Mouse (Mus musculus): ENCODE results near the gene Slc30a2. TPM values are rescaled to one million over a fixed set of nuclear protein-coding genes. Genes with fewer than 3 reads are reported as not detected.

Slc30a2 gene
- polyA plus RNA-seq, 1 experiment from 2014 or later: not detected

- H3K27ac ChIP-seq (ENCODE audit: low read depth, low read length): no peak overlapping the region
- no peak overlapping the region for H3K4me2 ChIP-seq
- H3K4me1 ChIP-seq (replicated peaks; ENCODE audit: control insufficient read depth, insufficient read depth, low read length): peaks cover 7% of the 10 kb centered on the region; the same call in 1 of the 2 replicates
- no peaks in the 10 kb centered on the region for H3K27me3 ChIP-seq (replicated peaks; ENCODE audit: control insufficient read depth, insufficient read depth, low read length)
- no peak overlapping the region for H3K4me3 ChIP-seq (ENCODE audit: low read depth, low read length)
- DNase-seq (ENCODE audit: low spot score): no peak
- WGBS: 23% methylated on average over 12 of the region's 12 CpGs
- no peak overlapping the region for H3K9ac ChIP-seq (ENCODE audit: low read depth, low read length)
- ATAC-seq (replicated peaks; ENCODE audit: low FRiP score): no peak
- H3K36me3 ChIP-seq (ENCODE audit: control insufficient read depth, insufficient read depth, low read length): no peaks in the 10 kb centered on the region
- peaks cover 2% of the 10 kb centered on the region; the same call in 1 of the 2 replicates for H3K9me3 ChIP-seq (ENCODE audit: control insufficient read depth, low read length)
Measured at GRCm38 (mm10) chr4:134393026-134393425, 50.0 kb downstream of the Slc30a2 start.

- H3K9me3 ChIP-seq (ENCODE audit: control insufficient read depth, low read length): peaks cover 2% of the 10 kb centered on the region; the same call in 1 of the 2 replicates
- 78% methylated on average over 7 of the region's 7 CpGs for WGBS
- no peak for DNase-seq (ENCODE audit: low spot score)
Measured at GRCm38 (mm10) chr4:134395142-134395541, 52.2 kb downstream of the Slc30a2 start.

DNA sequence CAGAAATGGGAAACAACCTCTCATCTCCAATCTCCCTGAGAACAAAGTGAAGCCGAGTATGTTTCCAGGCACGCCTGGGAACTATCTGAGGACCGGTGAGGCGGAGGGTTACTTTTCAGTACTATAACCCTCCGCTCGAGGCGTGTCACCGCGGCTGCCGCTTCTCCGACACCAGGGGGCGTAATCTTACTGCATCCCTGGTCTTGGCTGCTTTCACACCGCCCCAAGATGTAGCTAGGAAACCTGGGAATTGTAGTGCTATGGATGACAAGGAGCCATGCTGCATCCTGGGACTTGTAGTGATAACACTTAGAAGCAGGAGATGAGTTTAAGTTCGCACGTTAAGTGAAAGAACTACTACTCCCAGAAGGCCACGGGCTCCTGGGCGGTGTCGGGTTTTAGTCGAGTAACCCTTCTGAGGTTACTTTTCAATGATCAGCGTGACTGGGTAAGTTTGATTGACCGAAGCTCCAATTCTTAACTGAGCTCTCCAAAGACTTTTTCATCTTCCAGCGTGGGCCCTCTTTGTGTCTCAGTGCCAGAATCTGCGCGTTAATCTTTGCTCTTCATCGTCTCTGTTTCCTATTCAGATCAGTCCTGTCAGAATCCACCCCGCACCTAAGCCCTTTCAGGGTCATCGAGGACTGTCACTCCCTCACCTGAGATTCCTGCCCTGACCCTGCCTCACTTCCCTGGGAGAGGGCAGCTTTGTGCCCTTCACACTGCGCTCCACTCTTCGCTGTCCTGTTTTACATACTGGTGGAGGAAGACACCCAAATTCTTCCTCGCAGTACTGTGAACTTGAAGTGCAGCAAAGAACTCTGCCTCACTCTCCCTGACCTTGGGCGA lies 53.2 kb downstream of the Slc30a2 start, which contains the start of gene Pafah2:
Gene Pafah2 (plus strand): TSS at position 344 of the 849 bp plus-strand sequence.
- Histone ChIP-seq H3K9me3 (ENCODE audit: control insufficient read depth, low read length) (peaks cover 2% of the 10 kb centered on the region; the same call in 1 of the 2 replicates), H3K4me2 (peak within 1 kb of the TSS; percentile 89), H3K4me3 (ENCODE audit: low read depth, low read length) (peak within 1 kb of the TSS; percentile 55), H3K27me3 (replicated peaks; ENCODE audit: control insufficient read depth, insufficient read depth, low read length) (no peaks in the 10 kb centered on the region), H3K36me3 (ENCODE audit: control insufficient read depth, insufficient read depth, low read length) (no peaks in the 10 kb centered on the region), H3K4me1 (replicated peaks; ENCODE audit: control insufficient read depth, insufficient read depth, low read length) (peaks cover 13% of the 10 kb centered on the region), H3K27ac (ENCODE audit: low read depth, low read length) (0 out of 2 replicates have a peak within 1 kb of the TSS, but pooled peaks have one; percentile 34), H3K9ac (ENCODE audit: low read depth, low read length) (peak within 1 kb of the TSS; percentile 63)
- WGBS: 1% methylated on average over 31 of the region's 31 CpGs
- peak; percentile 95 for ATAC-seq (replicated peaks; ENCODE audit: low FRiP score)
- peak; percentile 84 for DNase-seq (ENCODE audit: low spot score)

More at GRCm38 (mm10) chr4:134395142-134395541, 52.2 kb downstream of the Slc30a2 start:
- no peak for ATAC-seq (replicated peaks; ENCODE audit: low FRiP score)
- Histone ChIP-seq H3K9ac (ENCODE audit: low read depth, low read length) (no peak overlapping the region), H3K27ac (ENCODE audit: low read depth, low read length) (no peak overlapping the region), H3K27me3 (replicated peaks; ENCODE audit: control insufficient read depth, insufficient read depth, low read length) (no peaks in the 10 kb centered on the region), H3K4me3 (ENCODE audit: low read depth, low read length) (no peak overlapping the region), H3K36me3 (ENCODE audit: control insufficient read depth, insufficient read depth, low read length) (no peaks in the 10 kb centered on the region), H3K4me1 (replicated peaks; ENCODE audit: control insufficient read depth, insufficient read depth, low read length) (peaks cover 7% of the 10 kb centered on the region; the same call in 1 of the 2 replicates), H3K4me2 (no peak overlapping the region)

GRCm38 (mm10) chr4:134397121-134397520 lies 54.1 kb downstream of the Slc30a2 start:
- Histone ChIP-seq H3K4me3 (ENCODE audit: low read depth, low read length) (peak overlapping the region; percentile 55), H3K4me1 (replicated peaks; ENCODE audit: control insufficient read depth, insufficient read depth, low read length) (peaks cover 19% of the 10 kb centered on the region), H3K9ac (ENCODE audit: low read depth, low read length) (no peak overlapping the region), H3K9me3 (ENCODE audit: control insufficient read depth, low read length) (no peaks in the 10 kb centered on the region), H3K36me3 (ENCODE audit: control insufficient read depth, insufficient read depth, low read length) (no peaks in the 10 kb centered on the region), H3K4me2 (peak overlapping the region; percentile 89), H3K27me3 (replicated peaks; ENCODE audit: control insufficient read depth, insufficient read depth, low read length) (no peaks in the 10 kb centered on the region), H3K27ac (ENCODE audit: low read depth, low read length) (0 out of 2 replicates have a peak overlapping the region, but pooled peaks have one; percentile 34)
- no peak for DNase-seq (ENCODE audit: low spot score)
- WGBS: 26% methylated on average over 7 of the region's 7 CpGs
- ATAC-seq (replicated peaks; ENCODE audit: low FRiP score): no peak

DNA sequence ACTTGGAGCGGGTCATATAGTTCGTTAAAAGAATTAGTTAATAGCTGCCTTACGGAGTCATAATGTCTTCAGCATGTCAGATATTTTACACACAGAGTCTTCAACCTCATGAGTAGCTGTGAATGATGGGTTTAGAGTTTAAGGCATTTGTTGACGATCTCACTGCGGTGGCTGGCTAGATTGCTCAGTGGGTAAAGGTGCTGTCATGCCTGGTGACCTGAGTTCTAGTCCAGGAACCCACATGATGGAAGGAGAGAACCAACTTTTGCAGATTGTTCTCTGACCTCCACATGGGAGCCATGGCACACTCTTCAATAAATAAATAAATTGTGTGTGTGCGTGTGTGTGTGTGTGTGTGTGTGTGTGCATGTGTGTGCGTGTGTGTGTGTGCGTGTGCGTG lies 54.8 kb downstream of the Slc30a2 start:
- WGBS: 87% methylated on average over 9 of the region's 9 CpGs
- peak overlapping the region; percentile 89 for H3K4me2 ChIP-seq
- no peaks in the 10 kb centered on the region for H3K9me3 ChIP-seq (ENCODE audit: control insufficient read depth, low read length)
- no peaks in the 10 kb centered on the region for H3K27me3 ChIP-seq (replicated peaks; ENCODE audit: control insufficient read depth, insufficient read depth, low read length)
- H3K36me3 ChIP-seq (ENCODE audit: control insufficient read depth, insufficient read depth, low read length): no peaks in the 10 kb centered on the region
- no peak overlapping the region for H3K27ac ChIP-seq (ENCODE audit: low read depth, low read length)
- H3K4me3 ChIP-seq (ENCODE audit: low read depth, low read length): no peak overlapping the region
- DNase-seq (ENCODE audit: low spot score) (no peak), ATAC-seq (replicated peaks; ENCODE audit: low FRiP score) (no peak)
- H3K9ac ChIP-seq (ENCODE audit: low read depth, low read length): no peak overlapping the region
- H3K4me1 ChIP-seq (replicated peaks; ENCODE audit: control insufficient read depth, insufficient read depth, low read length): peaks cover 24% of the 10 kb centered on the region

DNA sequence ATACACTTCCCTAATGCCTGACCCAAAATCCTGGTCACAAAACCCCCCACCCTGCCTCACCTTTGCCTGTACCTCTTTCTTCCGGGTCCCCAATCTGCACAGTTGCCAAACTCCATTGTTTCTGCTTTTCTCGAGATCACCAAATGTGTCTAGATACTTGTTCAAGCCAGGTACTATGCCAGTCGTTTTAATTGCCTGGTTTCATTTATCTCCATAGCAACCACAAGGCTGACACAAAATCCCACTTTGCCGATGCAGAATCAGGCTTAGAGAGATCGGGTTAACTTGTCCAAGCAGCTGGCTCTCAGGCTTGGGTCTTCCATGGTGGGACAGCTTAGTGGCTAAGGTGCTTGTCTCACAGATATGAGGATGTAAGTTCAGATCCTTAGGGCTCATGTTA lies 57.2 kb downstream of the Slc30a2 start:
- Histone ChIP-seq H3K27ac (ENCODE audit: low read depth, low read length) (no peak overlapping the region), H3K4me3 (ENCODE audit: low read depth, low read length) (no peak overlapping the region), H3K4me1 (replicated peaks; ENCODE audit: control insufficient read depth, insufficient read depth, low read length) (peaks cover 24% of the 10 kb centered on the region), H3K36me3 (ENCODE audit: control insufficient read depth, insufficient read depth, low read length) (no peaks in the 10 kb centered on the region), H3K4me2 (peak overlapping the region; percentile 92; the same call in 1 of the 2 replicates), H3K27me3 (replicated peaks; ENCODE audit: control insufficient read depth, insufficient read depth, low read length) (no peaks in the 10 kb centered on the region), H3K9ac (ENCODE audit: low read depth, low read length) (no peak overlapping the region), H3K9me3 (ENCODE audit: control insufficient read depth, low read length) (no peaks in the 10 kb centered on the region)
- ATAC-seq (replicated peaks; ENCODE audit: low FRiP score) (no peak), DNase-seq (ENCODE audit: low spot score) (no peak)
- WGBS: 44% methylated on average over 5 of the region's 5 CpGs

- peaks cover 20% of the 10 kb centered on the region for H3K4me1 ChIP-seq (replicated peaks; ENCODE audit: control insufficient read depth, insufficient read depth, low read length)
- DNase-seq (ENCODE audit: low spot score): peak; percentile 75
- no peaks in the 10 kb centered on the region for H3K9me3 ChIP-seq (ENCODE audit: control insufficient read depth, low read length)
Measured at GRCm38 (mm10) chr4:134401181-134401661, 58.2 kb downstream of the Slc30a2 start.

DNA sequence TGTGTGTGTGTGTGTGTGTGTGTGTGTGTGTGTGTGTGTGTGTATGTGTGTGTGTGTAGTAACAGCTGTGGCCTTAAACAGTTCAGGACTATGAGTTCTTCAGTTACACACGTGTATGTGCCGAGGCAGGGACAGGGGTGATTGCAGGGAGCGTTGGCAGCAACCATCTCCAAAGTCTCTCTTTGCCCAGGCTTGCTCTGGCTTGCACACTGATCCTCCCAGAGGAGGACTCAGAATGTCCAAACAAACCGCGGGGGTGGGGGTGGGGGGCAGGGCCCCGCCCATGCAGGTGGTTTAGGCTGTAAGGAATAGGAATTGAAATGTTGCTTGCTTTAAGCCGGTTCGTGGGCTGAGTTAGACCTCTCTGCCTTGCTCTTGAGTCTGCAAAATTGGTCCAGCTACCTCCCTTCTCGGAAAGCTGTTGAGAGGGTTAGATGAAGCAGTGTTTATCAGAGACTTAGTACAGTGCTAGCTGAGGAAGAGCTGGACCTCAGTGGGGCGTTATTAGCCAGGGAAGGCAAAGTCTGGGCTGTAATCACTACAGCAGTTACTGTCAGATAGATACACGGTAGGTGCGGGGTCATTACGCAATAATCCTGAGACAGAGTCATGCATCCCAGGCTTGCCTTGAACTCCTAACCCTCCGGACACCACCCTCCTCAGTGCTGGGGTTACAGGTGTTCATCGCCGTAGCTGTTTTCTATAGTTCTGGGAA lies 59.0 kb downstream of the Slc30a2 start:
- DNase-seq (ENCODE audit: low spot score): no peak
- H3K27ac ChIP-seq (ENCODE audit: low read depth, low read length): 0 out of 2 replicates have a peak overlapping the region, but pooled peaks have one; percentile 36
- H3K4me3 ChIP-seq (ENCODE audit: low read depth, low read length): peak overlapping the region; percentile 49
- 35% methylated on average over 16 of the region's 16 CpGs for WGBS
- no peak overlapping the region for H3K9ac ChIP-seq (ENCODE audit: low read depth, low read length)
- ATAC-seq (replicated peaks; ENCODE audit: low FRiP score): peak; percentile 33; the same call in 1 of the 2 replicates
- H3K4me1 ChIP-seq (replicated peaks; ENCODE audit: control insufficient read depth, insufficient read depth, low read length): peaks cover 20% of the 10 kb centered on the region
- no peaks in the 10 kb centered on the region for H3K36me3 ChIP-seq (ENCODE audit: control insufficient read depth, insufficient read depth, low read length)
- H3K9me3 ChIP-seq (ENCODE audit: control insufficient read depth, low read length): no peaks in the 10 kb centered on the region
- no peaks in the 10 kb centered on the region for H3K27me3 ChIP-seq (replicated peaks; ENCODE audit: control insufficient read depth, insufficient read depth, low read length)
- H3K4me2 ChIP-seq: peak overlapping the region; percentile 92

More at GRCm38 (mm10) chr4:134401181-134401661, 58.2 kb downstream of the Slc30a2 start:
- Histone ChIP-seq H3K27me3 (replicated peaks; ENCODE audit: control insufficient read depth, insufficient read depth, low read length) (no peaks in the 10 kb centered on the region), H3K9ac (ENCODE audit: low read depth, low read length) (peak overlapping the region; percentile 53; the same call in 1 of the 2 replicates), H3K27ac (ENCODE audit: low read depth, low read length) (peak overlapping the region; percentile 50; the same call in 1 of the 2 replicates), H3K4me3 (ENCODE audit: low read depth, low read length) (peak overlapping the region; percentile 49), H3K36me3 (ENCODE audit: control insufficient read depth, insufficient read depth, low read length) (no peaks in the 10 kb centered on the region), H3K4me2 (peak overlapping the region; percentile 92)
- peak; percentile 80 for ATAC-seq (replicated peaks; ENCODE audit: low FRiP score)
- 9% methylated on average over 19 of the region's 19 CpGs for WGBS

Measured in liver, embryonic 11.5 days (tissue).